Mouse (Mus musculus): ENCODE results near the gene Hist1h4a.

The Hist1h4a gene

GRCm38 (mm10) chr13:23759251-23759771 lies 1.7 kb downstream of the Hist1h4a start:
- DNase-seq (ENCODE audit: inconsistent age in 2 of 2, low spot score in 1 of 2) = no peak

GRCm38 (mm10) chr13:23757921-23758320 lies 3.1 kb downstream of the Hist1h4a start:
- no peak for DNase-seq (ENCODE audit: inconsistent age in 2 of 2, low spot score in 1 of 2)

GRCm38 (mm10) chr13:23757211-23757773 lies 3.7 kb downstream of the Hist1h4a start:
- no peak for DNase-seq (ENCODE audit: inconsistent age in 2 of 2, low spot score in 1 of 2)

- peak; percentile 87 to 96 for DNase-seq (ENCODE audit: inconsistent age in 2 of 2, low spot score in 1 of 2)
Observed at GRCm38 (mm10) chr13:23756790-23757189, 4.2 kb downstream of the Hist1h4a start, which contains the start of gene Hist1h4b. Gene Hist1h4b (plus strand): TSS chr13:23757013.

- no peak for DNase-seq (ENCODE audit: inconsistent age in 2 of 2, low spot score in 1 of 2)
Observed at GRCm38 (mm10) chr13:23755000-23755399, 6.0 kb downstream of the Hist1h4a start.

DNA sequence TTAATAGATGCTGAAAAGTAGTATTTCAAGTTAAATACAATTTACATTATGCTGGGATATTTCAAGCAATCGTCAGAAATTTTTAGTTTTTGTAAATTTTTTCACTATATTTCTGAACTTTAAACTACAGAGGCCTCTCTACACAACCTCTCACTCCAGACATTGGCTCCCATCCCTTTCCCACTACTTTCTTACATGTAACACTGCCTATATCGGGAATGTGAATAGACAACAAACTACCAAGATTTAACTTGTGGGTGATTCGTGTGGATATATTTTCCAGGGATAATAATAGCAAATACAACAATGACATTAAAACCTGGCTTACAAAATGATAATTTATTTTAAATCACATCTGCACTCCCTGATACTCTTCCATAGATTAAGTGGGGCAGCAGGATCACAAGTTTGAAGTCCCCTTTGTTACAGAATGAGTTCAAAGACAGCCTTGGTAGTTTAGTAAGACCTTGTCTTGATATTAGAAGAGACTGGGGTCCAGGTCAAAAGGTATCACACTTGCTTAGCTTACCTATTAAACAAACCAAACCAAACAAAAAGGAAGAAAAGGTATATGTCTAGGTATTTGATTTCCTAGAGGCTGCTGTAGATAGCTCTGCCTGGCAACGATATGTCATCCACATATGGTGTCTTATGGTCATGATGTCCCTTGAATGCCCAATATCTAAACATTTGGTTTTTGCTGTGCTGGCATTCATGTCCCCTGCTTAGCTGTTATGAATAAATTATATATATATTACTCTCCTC lies 7.5 kb downstream of the Hist1h4a start:
- DNase-seq (ENCODE audit: inconsistent age in 2 of 2, low spot score in 1 of 2) = no peak

GRCm38 (mm10) chr13:23752742-23753172 lies 8.3 kb downstream of the Hist1h4a start:
- DNase-seq (ENCODE audit: inconsistent age in 2 of 2, low spot score in 1 of 2) = no peak

DNA sequence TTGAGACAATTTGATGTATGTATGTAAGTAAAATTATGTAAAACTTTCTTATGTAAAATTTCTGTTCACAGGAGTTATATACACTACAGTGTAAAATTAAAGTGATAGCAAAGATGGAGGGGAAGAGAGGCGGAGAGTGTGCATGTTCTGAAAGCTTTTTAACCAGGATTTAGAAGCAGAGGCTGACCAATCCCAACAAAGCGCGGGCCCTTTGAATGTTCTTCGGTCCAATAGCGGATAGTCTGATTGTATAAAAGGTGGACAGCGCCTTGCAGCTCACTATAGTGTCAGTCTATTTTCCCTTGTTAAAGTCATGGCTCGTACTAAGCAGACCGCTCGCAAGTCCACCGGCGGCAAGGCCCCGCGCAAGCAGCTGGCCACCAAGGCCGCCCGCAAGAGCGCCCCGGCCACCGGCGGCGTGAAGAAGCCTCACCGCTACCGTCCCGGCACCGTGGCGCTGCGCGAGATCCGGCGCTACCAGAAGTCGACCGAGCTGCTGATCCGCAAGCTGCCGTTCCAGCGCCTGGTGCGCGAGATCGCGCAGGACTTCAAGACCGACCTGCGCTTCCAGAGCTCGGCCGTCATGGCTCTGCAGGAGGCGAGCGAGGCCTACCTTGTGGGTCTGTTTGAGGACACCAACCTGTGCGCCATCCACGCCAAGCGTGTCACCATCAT lies 8.8 kb downstream of the Hist1h4a start, which contains the start of gene Hist1h3b:
Gene Hist1h3b (plus strand): TSS at position 201 of the 675 bp plus-strand sequence.
- peak; percentile 84 to 95 for DNase-seq (ENCODE audit: inconsistent age in 2 of 2, low spot score in 1 of 2)

- peak in 1 of 2 experiments; percentile 62 for DNase-seq (ENCODE audit: inconsistent age in 2 of 2, low spot score in 1 of 2)
Observed at GRCm38 (mm10) chr13:23751478-23751956, 9.5 kb downstream of the Hist1h4a start.

- peak; percentile 58 to 85 for DNase-seq (ENCODE audit: inconsistent age in 2 of 2, low spot score in 1 of 2)
Observed at GRCm38 (mm10) chr13:23750839-23751477, 10.1 kb downstream of the Hist1h4a start, which contains the start of gene Hist1h2ab. Gene Hist1h2ab (plus strand): TSS chr13:23751126.

DNA sequence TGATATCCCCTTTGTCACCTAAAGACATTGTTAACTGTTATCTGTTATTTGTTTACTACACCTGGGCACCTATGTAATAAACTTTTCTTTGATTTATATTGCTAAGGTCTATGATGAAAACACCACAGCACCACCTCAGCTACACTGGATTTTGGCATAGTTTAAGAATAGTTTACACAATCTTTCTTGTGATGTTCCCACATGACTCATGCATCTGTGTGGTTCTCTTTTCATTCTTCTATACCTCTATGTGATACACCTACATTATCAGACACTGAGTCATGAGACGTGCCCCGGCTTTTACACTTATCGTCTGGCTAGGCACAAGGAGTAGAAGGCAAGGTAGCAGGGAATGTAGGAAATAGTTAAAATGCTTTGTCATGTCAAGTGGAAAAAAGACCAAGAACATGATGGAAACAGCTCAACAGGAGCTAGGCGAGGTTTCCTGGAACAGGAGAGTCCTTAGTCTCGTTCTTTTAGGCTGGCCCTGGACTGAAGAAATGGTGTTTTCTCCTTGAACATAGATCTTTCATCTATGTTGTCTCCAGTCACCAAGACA lies 11.4 kb downstream of the Hist1h4a start:
- DNase-seq (ENCODE audit: inconsistent age in 2 of 2, low spot score in 1 of 2) = no peak

- DNase-seq (ENCODE audit: inconsistent age in 2 of 2, low spot score in 1 of 2) = no peak
Observed at GRCm38 (mm10) chr13:23747892-23748288, 13.1 kb downstream of the Hist1h4a start.

DNA sequence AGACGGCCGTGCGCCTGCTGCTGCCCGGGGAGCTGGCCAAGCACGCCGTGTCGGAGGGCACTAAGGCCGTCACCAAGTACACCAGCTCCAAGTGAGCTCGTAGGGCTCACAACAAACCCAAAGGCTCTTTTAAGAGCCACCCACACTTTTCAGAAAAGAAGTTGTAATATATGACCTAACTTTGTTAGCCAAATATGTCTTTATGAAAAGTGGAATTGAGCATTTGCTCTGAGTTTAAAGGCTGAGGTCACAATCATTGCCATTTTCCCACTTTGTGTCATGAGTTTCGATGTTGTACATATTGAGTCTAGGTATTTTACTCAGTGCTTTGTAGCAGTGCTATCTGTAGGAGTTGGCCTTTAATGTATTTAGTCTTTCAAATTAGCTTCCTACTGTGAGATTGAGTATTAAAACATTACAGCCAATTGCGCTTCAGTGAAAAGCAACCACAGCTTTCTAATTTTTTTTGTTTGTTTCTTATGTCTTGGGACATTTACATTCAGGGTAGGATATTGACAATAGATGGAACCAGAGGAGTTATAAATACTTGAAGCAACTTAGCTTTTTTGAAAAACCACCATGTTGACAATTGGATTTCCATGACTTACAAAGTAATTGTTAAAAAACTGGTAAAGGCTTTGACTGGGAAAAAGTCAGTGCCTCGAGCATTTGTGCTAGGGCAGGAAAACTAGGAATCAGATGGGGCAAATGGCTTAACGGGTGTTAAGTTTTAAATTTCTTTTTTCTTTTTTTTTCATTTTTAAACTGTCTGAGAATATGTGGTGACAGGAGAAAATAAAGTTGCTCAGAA lies 13.7 kb downstream of the Hist1h4a start:
- DNase-seq (ENCODE audit: inconsistent age in 2 of 2, low spot score in 1 of 2) = no peak

DNA sequence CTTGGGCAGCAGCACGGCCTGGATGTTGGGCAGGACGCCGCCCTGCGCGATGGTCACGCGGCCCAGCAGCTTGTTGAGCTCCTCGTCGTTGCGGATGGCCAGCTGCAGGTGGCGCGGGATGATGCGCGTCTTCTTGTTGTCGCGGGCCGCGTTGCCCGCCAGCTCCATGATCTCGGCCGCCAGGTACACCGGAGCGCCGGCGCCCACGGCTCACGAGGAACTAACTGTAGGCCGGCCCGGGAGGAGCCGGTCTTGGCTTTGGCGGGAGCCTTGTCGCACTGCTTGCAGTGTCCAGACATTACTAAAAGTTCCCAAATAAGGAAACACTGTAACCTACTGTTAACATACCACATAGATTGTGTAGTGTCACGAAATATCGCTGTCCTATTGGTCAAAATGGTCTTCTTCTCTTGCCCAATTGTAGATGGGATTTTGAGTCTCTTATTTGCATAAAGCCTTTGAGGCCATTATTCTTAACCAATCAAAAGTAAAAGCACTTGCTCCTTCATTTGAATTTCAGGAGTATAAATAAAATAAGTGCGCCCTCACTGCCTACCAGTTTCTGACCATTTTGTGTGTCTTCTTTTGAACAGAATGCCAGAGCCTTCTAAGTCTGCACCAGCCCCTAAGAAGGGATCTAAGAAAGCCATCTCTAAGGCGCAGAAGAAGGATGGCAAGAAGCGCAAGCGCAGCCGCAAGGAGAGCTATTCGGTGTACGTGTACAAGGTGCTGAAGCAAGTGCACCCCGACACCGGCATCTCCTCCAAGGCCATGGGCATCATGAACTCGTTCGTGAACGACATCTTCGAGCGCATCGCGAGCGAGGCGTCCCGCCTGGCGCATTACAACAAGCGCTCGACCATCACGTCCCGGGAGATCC lies 14.6 kb downstream of the Hist1h4a start, which contains the start of gene Hist1h2bb:
Gene Hist1h2bb (plus strand): TSS at position 534 of the 880 bp plus-strand sequence.
- DNase-seq (ENCODE audit: inconsistent age in 2 of 2, low spot score in 1 of 2) = peak; percentile 84 to 95

DNA sequence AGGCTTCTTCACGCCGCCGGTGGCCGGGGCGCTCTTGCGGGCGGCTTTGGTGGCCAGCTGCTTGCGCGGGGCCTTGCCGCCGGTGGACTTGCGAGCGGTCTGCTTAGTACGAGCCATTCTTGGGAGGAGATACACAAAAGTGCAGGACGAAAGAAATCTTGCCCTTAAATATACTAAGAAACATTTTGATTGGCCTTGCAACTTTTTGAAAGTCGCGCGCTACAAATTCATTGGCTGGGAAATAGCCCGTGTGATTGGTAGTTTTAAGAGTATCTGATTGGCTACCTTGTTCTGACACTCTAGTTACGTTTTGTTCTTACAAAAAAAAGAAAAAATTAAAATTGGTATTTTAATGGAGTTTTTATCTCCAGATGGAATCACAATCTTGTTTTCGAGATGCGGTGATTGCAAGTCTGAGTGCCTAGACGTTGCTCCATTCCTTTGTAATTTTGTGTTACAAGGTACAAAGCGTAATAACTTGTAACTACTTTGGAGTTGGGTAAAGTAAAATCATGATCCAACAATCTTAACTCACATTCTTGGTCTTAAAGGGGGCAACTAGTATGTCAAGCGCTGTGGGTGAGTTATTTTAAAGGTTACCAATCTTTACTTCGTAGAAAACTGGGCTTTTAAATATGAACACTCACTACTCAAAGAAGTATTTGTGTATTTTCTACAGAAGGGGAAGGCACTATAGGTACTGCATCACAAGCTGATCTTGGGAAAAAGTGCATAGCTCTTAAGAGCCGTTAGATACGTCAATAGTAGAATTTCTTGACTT lies 15.5 kb downstream of the Hist1h4a start, which contains the start of gene Hist1h3c:
Gene Hist1h3c (minus strand): TSS at position 222 of the 781 bp plus-strand sequence.
- DNase-seq (ENCODE audit: inconsistent age in 2 of 2, low spot score in 1 of 2) = peak; percentile 81 to 94

DNA sequence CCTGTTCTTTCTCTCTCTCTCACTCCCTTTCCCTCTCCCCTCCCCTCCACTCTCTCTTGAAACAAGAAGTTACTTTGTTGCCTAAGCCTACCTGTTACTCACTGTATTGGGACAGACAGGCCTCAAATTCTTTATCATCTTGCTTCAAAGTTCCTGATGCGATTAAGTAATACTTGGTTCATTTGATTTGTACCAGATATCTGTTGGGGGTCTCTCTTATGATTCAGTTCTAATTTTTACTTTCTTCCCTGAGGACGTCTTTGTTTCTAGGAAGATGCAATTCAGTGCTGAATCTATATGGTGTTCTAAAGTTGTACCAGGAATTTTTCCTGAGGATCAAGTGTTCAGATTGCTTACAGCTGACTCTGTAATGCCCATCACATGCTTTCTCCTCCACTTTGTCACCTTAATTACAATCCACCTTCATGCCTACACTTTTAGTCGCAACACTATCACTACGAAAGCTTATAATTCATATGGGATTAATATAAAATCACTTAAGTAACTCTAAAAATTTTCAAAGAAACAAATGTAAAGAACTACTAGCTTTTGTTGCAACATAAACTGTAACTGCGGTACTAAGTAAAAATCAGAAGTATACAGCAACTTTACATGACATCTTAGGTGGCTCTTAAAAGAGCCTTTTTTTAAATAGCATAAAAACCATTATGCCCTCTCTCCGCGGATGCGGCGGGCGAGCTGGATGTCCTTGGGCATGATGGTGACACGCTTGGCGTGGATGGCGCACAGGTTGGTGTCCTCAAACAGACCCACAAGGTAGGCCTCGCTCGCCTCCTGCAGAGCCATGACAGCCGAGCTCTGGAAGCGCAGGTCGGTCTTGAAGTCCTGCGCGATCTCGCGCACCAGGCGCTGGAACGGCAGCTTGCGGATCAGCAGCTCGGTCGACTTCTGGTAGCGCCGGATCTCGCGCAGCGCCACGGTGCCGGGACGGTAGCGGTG lies 16.3 kb downstream of the Hist1h4a start:
- DNase-seq (ENCODE audit: inconsistent age in 2 of 2, low spot score in 1 of 2) = peak in 1 of 2 experiments; percentile 55

- DNase-seq (ENCODE audit: inconsistent age in 2 of 2, low spot score in 1 of 2) = no peak
Observed at GRCm38 (mm10) chr13:23743963-23744362, 17.1 kb downstream of the Hist1h4a start.
